Mouse (Mus musculus) layer of hippocampus, adult 2 months (tissue): ENCODE results near the gene 1700012B07Rik. TPM values are rescaled to one million over a fixed set of nuclear protein-coding genes. Genes with fewer than 3 reads are reported as not detected.

Experiments used
- DNase-seq, 2 experiments: peaks; one replicate each; pipeline ENCODE4 v3.0.0; 2022; ENCODE audit warnings: low spot score in 2 of 2
- H3K27ac ChIP-seq: fragments of 200-600 bp; 2 replicates; pipeline ENCODE4 v1.8.1; 2022
- H3K4me3 ChIP-seq: fragments of 200-600 bp; 2 replicates; pipeline ENCODE4 v1.8.1; 2022; ENCODE audit warnings: mild to moderate bottlenecking
- CTCF ChIP-seq: fragments of 200-600 bp; conservative IDR thresholded peaks from 2 replicates; pipeline ENCODE4 v1.8.1; 2022; ENCODE audit warnings: antibody characterized with exemption, mild to moderate bottlenecking, moderate library complexity
- total RNA-seq, 2 experiments: library from RNA; stranded (reverse); gene quantifications; 2 replicates each; pipeline ENCODE4 v1.2.3; 2021

Gene 1700012B07Rik
- total RNA-seq, 2 experiments from 2014 or later, result not detected

GRCm38 (mm10) chr11:109769091-109769490 is 58.8 kb downstream of the 1700012B07Rik start:
- TF ChIP-seq CTCF, result peak; percentile 44
- no peak for DNase-seq
- H3K27ac ChIP-seq, result no peak overlapping the region
- H3K4me3 ChIP-seq, result no peak overlapping the region

- no peak overlapping the region for H3K4me3 ChIP-seq
- TF ChIP-seq CTCF, result no peak
- H3K27ac ChIP-seq, result no peak overlapping the region
- DNase-seq, result no peak
Measured at GRCm38 (mm10) chr11:109760063-109760462, 67.8 kb downstream of the 1700012B07Rik start.

- DNase-seq, result no peak
- Histone ChIP-seq H3K27ac (no peak overlapping the region), H3K4me3 (no peak overlapping the region)
- no peak for TF ChIP-seq CTCF
Measured at GRCm38 (mm10) chr11:109758616-109759215, 69.1 kb downstream of the 1700012B07Rik start.

GRCm38 (mm10) chr11:109754105-109754602 is 73.7 kb downstream of the 1700012B07Rik start:
- DNase-seq, result peak; percentile 38 to 69
- Histone ChIP-seq H3K27ac (peak overlapping the region; percentile 82), H3K4me3 (no peak overlapping the region)
- no peak for TF ChIP-seq CTCF

- no peak overlapping the region for H3K27ac ChIP-seq
- TF ChIP-seq CTCF, result no peak
- H3K4me3 ChIP-seq, result peak overlapping the region; percentile 11; the same call in 1 of the 2 replicates
- DNase-seq, result no peak
Measured at GRCm38 (mm10) chr11:109751636-109752603, 75.9 kb downstream of the 1700012B07Rik start.

GRCm38 (mm10) chr11:109745210-109745609 is 82.6 kb downstream of the 1700012B07Rik start:
- Histone ChIP-seq H3K27ac (no peak overlapping the region), H3K4me3 (no peak overlapping the region)
- no peak for DNase-seq
- TF ChIP-seq CTCF, result no peak

- no peak for TF ChIP-seq CTCF
- no peak overlapping the region for H3K27ac ChIP-seq
- H3K4me3 ChIP-seq, result no peak overlapping the region
- DNase-seq, result no peak
Measured at GRCm38 (mm10) chr11:109737967-109738366, 89.9 kb downstream of the 1700012B07Rik start.

Other genes with a start within 250 kb of the 1700012B07Rik start
- 10 to 100 TPM; 21.6 to 22.2 TPM for gene Wipi1, start 216.1 kb downstream of the 1700012B07Rik start, total RNA-seq
- gene Prkar1a, start 178.6 kb downstream of the 1700012B07Rik start, total RNA-seq, result 100 to 1,000 TPM; 522 to 554 TPM
- 10 to 100 TPM; 13.6 to 16.1 TPM for gene Fam20a, start 105.8 kb downstream of the 1700012B07Rik start, total RNA-seq
- gene Abca8b, start 167.8 kb upstream of the 1700012B07Rik start, total RNA-seq, result 10 to 100 TPM; 11.2 to 11.9 TPM